Mouse (Mus musculus) c-Kit-positive CD71-negative TER-119-negative erythroid progenitor cells, embryonic 14.5 days (primary cell): ENCODE measurements around the gene Cryab.
A peak's percentile ranks its signal among the peaks of the same experiment; 100 is the strongest.

Experiments used
- DNase-seq: peaks from one replicate; pipeline ENCODE4 v3.0.0-alpha.2; 2013; ENCODE audit warnings: low read depth

Cryab gene

DNA sequence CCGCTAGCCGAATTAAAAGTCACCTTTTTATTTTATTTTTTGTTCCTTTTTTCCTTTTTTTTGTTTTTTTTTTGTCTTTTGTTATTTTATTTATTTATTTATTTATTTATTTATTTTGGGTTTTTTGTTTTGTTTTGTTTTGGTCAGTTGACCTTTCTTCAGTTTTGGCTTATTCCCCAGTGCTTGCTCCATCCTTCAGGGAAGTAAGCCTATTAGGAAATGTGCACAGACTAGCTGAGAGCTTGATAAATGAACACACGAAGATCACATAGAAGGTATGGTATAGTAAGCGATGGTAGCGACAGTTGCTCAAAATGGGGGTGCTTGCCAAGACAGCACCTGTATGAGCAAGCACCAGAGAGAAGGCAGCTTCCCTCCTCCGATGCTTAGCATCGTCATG lies 46.5 kb downstream of the Cryab start:
- no peak for DNase-seq

DNA sequence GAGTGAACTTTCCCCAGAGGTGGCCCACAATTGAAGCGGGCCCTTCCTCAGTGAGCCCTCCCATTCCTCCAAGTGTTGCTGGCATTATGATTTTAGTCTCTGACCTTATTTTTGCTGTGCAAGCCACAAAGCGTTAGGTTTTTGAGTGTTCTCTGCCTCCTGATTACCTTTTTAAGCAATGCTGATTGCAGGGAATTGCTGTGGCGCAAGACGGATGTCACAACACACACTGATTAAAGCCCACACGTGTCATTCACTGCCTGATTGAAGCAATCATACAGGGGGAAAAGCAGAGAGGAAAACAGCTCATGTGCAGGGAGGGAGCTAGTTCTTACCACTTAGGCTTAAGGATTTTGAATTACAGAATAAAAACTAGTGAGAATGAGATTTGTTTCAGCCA lies 47.2 kb downstream of the Cryab start:
- no peak for DNase-seq

DNA sequence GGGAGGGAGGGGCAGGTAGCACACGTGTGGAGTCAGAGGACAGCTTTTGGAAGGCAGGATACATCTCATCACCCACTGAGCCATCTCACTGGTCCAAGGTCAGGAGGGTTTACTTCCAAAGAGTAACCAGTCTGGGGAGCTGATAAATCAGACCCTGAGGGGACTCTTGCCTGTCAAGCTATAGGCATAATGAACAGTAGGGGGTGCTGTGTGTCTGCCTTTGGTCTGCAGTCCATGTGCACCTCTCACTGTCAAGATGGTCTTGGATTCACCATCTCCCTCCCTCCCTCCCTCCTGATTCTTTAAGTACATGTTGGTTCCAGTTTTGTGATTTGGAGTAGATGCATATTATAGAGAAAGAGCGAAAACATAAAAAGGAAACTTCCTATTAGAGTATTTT lies 49.9 kb downstream of the Cryab start:
- peak; percentile 39 for DNase-seq

DNA sequence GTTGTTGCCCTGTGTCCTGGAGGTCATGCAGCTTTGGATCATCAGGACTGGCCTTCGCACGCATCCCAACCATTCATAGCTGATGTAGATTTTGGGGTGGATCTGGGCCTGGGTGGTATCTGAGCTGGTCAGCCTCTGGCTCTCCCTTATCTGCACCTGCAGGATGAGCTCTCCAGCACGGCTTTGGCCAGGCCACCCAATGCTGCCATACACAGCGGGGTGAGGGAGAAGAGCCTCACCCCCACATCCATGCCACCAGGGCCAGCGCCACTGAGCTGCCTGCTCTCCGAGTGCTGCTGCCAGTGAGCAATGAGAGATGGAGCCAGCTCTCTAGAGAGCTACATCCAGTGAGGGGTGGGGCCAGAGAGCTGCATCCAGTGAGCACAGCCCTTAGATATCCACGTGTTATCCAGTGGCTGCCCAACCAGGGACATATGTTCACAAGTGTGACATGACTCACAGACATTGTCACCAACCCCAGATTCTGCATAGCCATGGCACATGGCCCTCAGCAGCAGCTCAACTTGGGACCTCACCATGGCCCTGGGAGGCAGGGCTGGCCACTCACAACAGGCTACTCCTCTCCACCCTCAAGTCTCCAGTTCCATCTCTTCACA lies 52.0 kb downstream of the Cryab start:
- DNase-seq, result no peak
